Mouse (Mus musculus): ENCODE measurements around the gene Cyp2j9. TPM values are rescaled to one million over a fixed set of nuclear protein-coding genes. Genes with fewer than 3 reads are reported as not detected.

Cyp2j9 gene
- total RNA-seq (2023) = not detected

GRCm38 (mm10) chr4:96590911-96591790 lies at the start of gene Cyp2j9:
Gene Cyp2j9 (minus strand): TSS chr4:96591578.

GRCm38 (mm10) chr4:96553133-96553819 lies 38.1 kb downstream of the Cyp2j9 start, which contains the start of gene Cyp2j6:
Gene Cyp2j6 (minus strand): TSS chr4:96553661.

Other genes with a start within 250 kb of the Cyp2j9 start
- not detected for gene Cyp2j11, start 242.9 kb downstream of the Cyp2j9 start, total RNA-seq (2023)
- gene Cyp2j8, start 84.2 kb downstream of the Cyp2j9 start, total RNA-seq (2023) = not detected
- not detected for gene Cyp2j6, start 37.9 kb downstream of the Cyp2j9 start, total RNA-seq (2023)
- gene Cyp2j5, start 72.6 kb upstream of the Cyp2j9 start, total RNA-seq (2023) = not detected
- not detected for gene Gm12695, start 193.6 kb upstream of the Cyp2j9 start, total RNA-seq (2023)